Mouse (Mus musculus): ENCODE results near the gene Churc1.

The Churc1 gene

GRCm38 (mm10) chr12:76795350-76795749 lies 30.0 kb downstream of the Churc1 start, which contains the start of gene Gpx2:
Gpx2 (minus strand) TSS chr12:76795554.
- no peak for DNase-seq (ENCODE audit: low read depth)

- DNase-seq (ENCODE audit: low read depth): no peak
Observed at GRCm38 (mm10) chr12:76796938-76797539, 31.7 kb downstream of the Churc1 start.

GRCm38 (mm10) chr12:76798008-76798720 lies 32.8 kb downstream of the Churc1 start:
- DNase-seq (ENCODE audit: low read depth): no peak

- DNase-seq (ENCODE audit: low read depth): no peak
Observed at GRCm38 (mm10) chr12:76803028-76803427, 37.7 kb downstream of the Churc1 start.

GRCm38 (mm10) chr12:76803700-76804252 lies 38.4 kb downstream of the Churc1 start:
- DNase-seq (ENCODE audit: low read depth): peak; percentile 75

GRCm38 (mm10) chr12:76805056-76805811 lies 39.9 kb downstream of the Churc1 start:
- DNase-seq (ENCODE audit: low read depth): peak; percentile 22

GRCm38 (mm10) chr12:76807796-76808195 lies 42.5 kb downstream of the Churc1 start:
- DNase-seq (ENCODE audit: low read depth): no peak

GRCm38 (mm10) chr12:76810491-76810890 lies 45.2 kb downstream of the Churc1 start:
- DNase-seq (ENCODE audit: low read depth): no peak

- no peak for DNase-seq (ENCODE audit: low read depth)
Observed at GRCm38 (mm10) chr12:76811006-76811405, 45.7 kb downstream of the Churc1 start.

- no peak for DNase-seq (ENCODE audit: low read depth)
Observed at GRCm38 (mm10) chr12:76813543-76813942, 48.2 kb downstream of the Churc1 start.

- DNase-seq (ENCODE audit: low read depth): no peak
Observed at GRCm38 (mm10) chr12:76814120-76814519, 48.8 kb downstream of the Churc1 start.

GRCm38 (mm10) chr12:76816720-76817119 lies 51.4 kb downstream of the Churc1 start:
- no peak for DNase-seq (ENCODE audit: low read depth)

- no peak for DNase-seq (ENCODE audit: low read depth)
Observed at GRCm38 (mm10) chr12:76817176-76817575, 51.8 kb downstream of the Churc1 start.

- no peak for DNase-seq (ENCODE audit: low read depth)
Observed at GRCm38 (mm10) chr12:76818120-76818519, 52.8 kb downstream of the Churc1 start.

GRCm38 (mm10) chr12:76818908-76819307 lies 53.6 kb downstream of the Churc1 start:
- DNase-seq (ENCODE audit: low read depth): no peak

GRCm38 (mm10) chr12:76819816-76820215 lies 54.5 kb downstream of the Churc1 start:
- DNase-seq (ENCODE audit: low read depth): no peak

- no peak for DNase-seq (ENCODE audit: low read depth)
Observed at GRCm38 (mm10) chr12:76820615-76821014, 55.3 kb downstream of the Churc1 start.

- no peak for DNase-seq (ENCODE audit: low read depth)
Observed at GRCm38 (mm10) chr12:76822002-76822650, 56.8 kb downstream of the Churc1 start.

GRCm38 (mm10) chr12:76822651-76823041 lies 57.3 kb downstream of the Churc1 start, which contains the start of gene Rab15:
Rab15 (minus strand) TSS chr12:76822908.
- no peak for DNase-seq (ENCODE audit: low read depth)

- no peak for DNase-seq (ENCODE audit: low read depth)
Observed at GRCm38 (mm10) chr12:76825283-76825682, 59.9 kb downstream of the Churc1 start.

GRCm38 (mm10) chr12:76832704-76833103 lies 67.4 kb downstream of the Churc1 start:
- DNase-seq (ENCODE audit: low read depth): peak; percentile 76

Data from NIH3T3 (cell line).